Mouse (Mus musculus): Measurements from ENCODE around the gene Hnrnpul1. TPM values are rescaled to one million over a fixed set of nuclear protein-coding genes. Genes with fewer than 3 reads are reported as not detected.
A peak's percentile ranks its signal among the peaks of the same experiment; 100 is the strongest.
"Not testable (repeated sequence)": the region's sequence is repeated elsewhere in the genome, so short reads cannot be mapped to it uniquely, and the experiment has no call there.

The Hnrnpul1 gene
- polyA plus RNA-seq, 1 experiment from 2014 or later: 31.4 TPM

- no peak overlapping the region for H3K4me2 ChIP-seq
- H3K9ac ChIP-seq: no peak overlapping the region
- H3K27ac ChIP-seq: no peak overlapping the region
- H3K27me3 ChIP-seq: no peaks in the 10 kb centered on the region
- H3K9me3 ChIP-seq (replicated peaks): no peaks in the 10 kb centered on the region
- H3K4me1 ChIP-seq (replicated peaks): peaks cover 55% of the 10 kb centered on the region
- peaks cover 98% of the 10 kb centered on the region for H3K36me3 ChIP-seq
- WGBS (ENCODE audit: insufficient replicate concordance): 23% methylated on average over 3 of the region's 3 CpGs
- ATAC-seq (ENCODE audit: low read depth): peak; percentile 78
- no peak overlapping the region for H3K4me3 ChIP-seq (replicated peaks)
- no peak for DNase-seq
Observed at GRCm38 (mm10) chr7:25738277-25738676, 16.3 kb downstream of the Hnrnpul1 start.

GRCm38 (mm10) chr7:25736920-25737319, 17.6 kb downstream of the Hnrnpul1 start:
- no peak overlapping the region for H3K4me3 ChIP-seq (replicated peaks)
- DNase-seq (no peak), ATAC-seq (ENCODE audit: low read depth) (no peak)
- no peak overlapping the region; the same call in 1 of the 2 replicates for H3K27ac ChIP-seq
- 81% methylated on average over 2 of the region's 2 CpGs for WGBS (ENCODE audit: insufficient replicate concordance)
- peaks cover 98% of the 10 kb centered on the region for H3K36me3 ChIP-seq
- no peak overlapping the region for H3K9ac ChIP-seq
- peaks cover 50% of the 10 kb centered on the region for H3K4me1 ChIP-seq (replicated peaks)
- H3K9me3 ChIP-seq (replicated peaks): no peaks in the 10 kb centered on the region
- H3K4me2 ChIP-seq: no peak overlapping the region
- no peaks in the 10 kb centered on the region for H3K27me3 ChIP-seq

- peak; percentile 63; the same call in 1 of the 2 replicates for ATAC-seq (ENCODE audit: low read depth)
- Histone ChIP-seq H3K4me1 (replicated peaks) (peaks cover 49% of the 10 kb centered on the region), H3K4me3 (replicated peaks) (no peak overlapping the region), H3K4me2 (0 out of 2 replicates have a peak overlapping the region, but pooled peaks have one; percentile 1), H3K36me3 (peaks cover 98% of the 10 kb centered on the region), H3K27me3 (no peaks in the 10 kb centered on the region), H3K9ac (no peak overlapping the region), H3K9me3 (replicated peaks) (no peaks in the 10 kb centered on the region), H3K27ac (peak overlapping the region; percentile 44; the same call in 1 of the 2 replicates)
- no peak for DNase-seq
- WGBS (ENCODE audit: insufficient replicate concordance): 11% methylated on average over 4 of the region's 4 CpGs
Observed at GRCm38 (mm10) chr7:25734991-25735390, 19.6 kb downstream of the Hnrnpul1 start.

GRCm38 (mm10) chr7:25731294-25732055, 23.1 kb downstream of the Hnrnpul1 start:
- peak overlapping the region; percentile 1; the same call in 1 of the 2 replicates for H3K27ac ChIP-seq
- no peak overlapping the region for H3K4me2 ChIP-seq
- H3K4me1 ChIP-seq (replicated peaks): peaks cover 28% of the 10 kb centered on the region
- no peak overlapping the region for H3K9ac ChIP-seq
- ATAC-seq (ENCODE audit: low read depth) (no peak), DNase-seq (no peak)
- H3K4me3 ChIP-seq (replicated peaks): no peak overlapping the region
- H3K9me3 ChIP-seq (replicated peaks): no peaks in the 10 kb centered on the region
- no peaks in the 10 kb centered on the region for H3K27me3 ChIP-seq
- 63% methylated on average over 8 of the region's 8 CpGs for WGBS (ENCODE audit: insufficient replicate concordance)
- peaks cover 98% of the 10 kb centered on the region for H3K36me3 ChIP-seq

GRCm38 (mm10) chr7:25729862-25730261, 24.7 kb downstream of the Hnrnpul1 start:
- H3K4me1 ChIP-seq (replicated peaks): peaks cover 12% of the 10 kb centered on the region
- no peaks in the 10 kb centered on the region for H3K27me3 ChIP-seq
- peaks cover 98% of the 10 kb centered on the region for H3K36me3 ChIP-seq
- no peak overlapping the region for H3K9ac ChIP-seq
- ATAC-seq (ENCODE audit: low read depth): no peak
- H3K27ac ChIP-seq: no peak overlapping the region
- no peaks in the 10 kb centered on the region for H3K9me3 ChIP-seq (replicated peaks)
- DNase-seq: no peak
- H3K4me3 ChIP-seq (replicated peaks): no peak overlapping the region
- 93% methylated on average over 2 of the region's 2 CpGs for WGBS (ENCODE audit: insufficient replicate concordance)
- no peak overlapping the region for H3K4me2 ChIP-seq

- Histone ChIP-seq H3K27ac (no peak overlapping the region), H3K4me1 (replicated peaks) (peaks cover 7% of the 10 kb centered on the region; the same call in 1 of the 2 replicates), H3K36me3 (peaks cover 98% of the 10 kb centered on the region), H3K4me2 (no peak overlapping the region), H3K4me3 (replicated peaks) (no peak overlapping the region), H3K9ac (no peak overlapping the region), H3K27me3 (no peaks in the 10 kb centered on the region), H3K9me3 (replicated peaks) (no peaks in the 10 kb centered on the region)
- DNase-seq (no peak), ATAC-seq (ENCODE audit: low read depth) (0 out of 2 replicates have a peak, but pooled peaks have one; percentile 33)
- 38% methylated on average over 2 of the region's 2 CpGs for WGBS (ENCODE audit: insufficient replicate concordance)
Observed at GRCm38 (mm10) chr7:25729396-25729795, 25.2 kb downstream of the Hnrnpul1 start.

- Histone ChIP-seq H3K27ac (no peak overlapping the region), H3K4me2 (no peak overlapping the region), H3K9ac (no peak overlapping the region), H3K27me3 (no peaks in the 10 kb centered on the region), H3K36me3 (peaks cover 99% of the 10 kb centered on the region), H3K4me1 (replicated peaks) (peaks cover 13% of the 10 kb centered on the region), H3K9me3 (replicated peaks) (no peaks in the 10 kb centered on the region), H3K4me3 (replicated peaks) (no peak overlapping the region)
- DNase-seq (no peak), ATAC-seq (ENCODE audit: low read depth) (no peak)
- 91% methylated on average over 5 of the region's 5 CpGs for WGBS (ENCODE audit: insufficient replicate concordance)
Observed at GRCm38 (mm10) chr7:25727800-25728199, 26.8 kb downstream of the Hnrnpul1 start.

GRCm38 (mm10) chr7:25725886-25726285, 28.7 kb downstream of the Hnrnpul1 start:
- 73% methylated on average over 19 of the region's 19 CpGs for WGBS (ENCODE audit: insufficient replicate concordance)
- ATAC-seq (ENCODE audit: low read depth): no peak
- H3K4me3 ChIP-seq (replicated peaks): no peak overlapping the region
- no peak overlapping the region for H3K9ac ChIP-seq
- no peak overlapping the region for H3K4me2 ChIP-seq
- H3K9me3 ChIP-seq (replicated peaks): no peaks in the 10 kb centered on the region
- peaks cover 27% of the 10 kb centered on the region for H3K4me1 ChIP-seq (replicated peaks)
- no peak overlapping the region for H3K27ac ChIP-seq
- no peaks in the 10 kb centered on the region for H3K27me3 ChIP-seq
- no peak for DNase-seq
- H3K36me3 ChIP-seq: peaks cover 98% of the 10 kb centered on the region

- Histone ChIP-seq H3K27ac (peak overlapping the region; percentile 80), H3K9ac (peak overlapping the region; percentile 45), H3K4me1 (replicated peaks) (peaks cover 56% of the 10 kb centered on the region), H3K36me3 (peaks cover 70% of the 10 kb centered on the region), H3K4me2 (peak overlapping the region; percentile 33)
- not testable (repeated sequence) for H3K27me3 ChIP-seq; H3K4me3 ChIP-seq (replicated peaks); DNase-seq; H3K9me3 ChIP-seq (replicated peaks)
- peak; percentile 47 for ATAC-seq (ENCODE audit: low read depth)
Observed at GRCm38 (mm10) chr7:25721776-25722175, 32.8 kb downstream of the Hnrnpul1 start.

GRCm38 (mm10) chr7:25720760-25721159, 33.8 kb downstream of the Hnrnpul1 start:
- Histone ChIP-seq H3K4me1 (replicated peaks) (peaks cover 57% of the 10 kb centered on the region), H3K4me2 (no peak overlapping the region), H3K27me3 (no peaks in the 10 kb centered on the region), H3K4me3 (replicated peaks) (no peak overlapping the region), H3K9me3 (replicated peaks) (no peaks in the 10 kb centered on the region), H3K9ac (no peak overlapping the region), H3K36me3 (peaks cover 70% of the 10 kb centered on the region), H3K27ac (no peak overlapping the region)
- DNase-seq: no peak
- ATAC-seq (ENCODE audit: low read depth): no peak
- 80% methylated on average over 5 of the region's 5 CpGs for WGBS (ENCODE audit: insufficient replicate concordance)

GRCm38 (mm10) chr7:25719761-25720610, 34.6 kb downstream of the Hnrnpul1 start:
- H3K4me2 ChIP-seq: peak overlapping the region; percentile 76
- DNase-seq: peak; percentile 61
- no peaks in the 10 kb centered on the region for H3K9me3 ChIP-seq (replicated peaks)
- H3K9ac ChIP-seq: peak overlapping the region; percentile 82; the same call in 1 of the 2 replicates
- H3K27me3 ChIP-seq: no peaks in the 10 kb centered on the region
- peak overlapping the region; percentile 77 for H3K27ac ChIP-seq
- 50% methylated on average over 10 of the region's 10 CpGs for WGBS (ENCODE audit: insufficient replicate concordance)
- H3K36me3 ChIP-seq: peaks cover 70% of the 10 kb centered on the region
- H3K4me1 ChIP-seq (replicated peaks): peaks cover 57% of the 10 kb centered on the region
- ATAC-seq (ENCODE audit: low read depth): no peak
- H3K4me3 ChIP-seq (replicated peaks): peak overlapping the region; percentile 70; the same call in 1 of the 2 replicates

Measured in liver, embryonic 13.5 days (tissue).